In the genomic region with DNA sequence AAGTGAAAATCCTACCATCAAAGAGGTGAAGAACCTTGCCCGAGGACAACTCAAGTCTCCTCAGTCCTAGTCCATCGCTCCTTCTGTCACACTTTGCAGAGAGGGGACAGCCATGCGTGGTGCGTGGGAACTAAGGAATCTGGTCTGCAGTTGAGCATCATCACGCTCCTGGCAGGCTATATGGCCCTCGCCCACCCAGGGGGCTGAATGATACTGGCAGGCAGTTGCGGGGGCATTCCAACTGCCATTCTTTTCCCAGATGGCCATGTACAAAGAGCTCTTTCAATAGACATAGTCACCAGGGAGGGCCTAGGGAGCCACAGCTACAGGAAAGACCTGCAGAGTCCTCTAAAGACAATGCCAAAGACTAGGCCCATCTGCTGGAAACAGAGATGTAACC, we compare ENCODE assay signal across 5 mouse cellular contexts. TPM values are rescaled to one million over a fixed set of nuclear protein-coding genes. Genes with fewer than 3 reads are reported as not detected.
"Had no signal": no experiment of that assay in that cellular context is flagged by ENCODE, and none has a peak within 500 bp of the region (broad histone marks: within the 10 kb centered on the region; RNA-seq: fewer than 3 reads in every experiment).

No protein-coding gene starts in this region.

- DNase-seq: kidney, adult 18-20 months; kidney, postnatal 14 days; lung, adult 2 months had no signal

RNA-seq across cellular contexts. Expression of a gene that starts 24.0 kb away (rescaled TPM):
- total RNA-seq: megakaryocyte progenitor cell, adult 5-6 weeks; midbrain, postnatal 0 days had no signal

RNA-seq across cellular contexts. Expression of a gene that starts 57.9 kb away (rescaled TPM):
- total RNA-seq: megakaryocyte progenitor cell, adult 5-6 weeks had no signal
